Mouse (Mus musculus): ENCODE data around the gene Tbx6.

- TF ChIP-seq CTCF (IDR thresholded peaks at IDR 0.05) (peak; percentile 92), EP300 (IDR thresholded peaks at IDR 0.05) (no peak)
Observed at GRCm38 (mm10) chr7:126832036-126832598, 50.8 kb downstream of the Tbx6 start.
